Mouse (Mus musculus) c-Kit-negative CD71-positive TER-119-positive erythroid progenitor cells, embryonic 14.5 days (primary cell): ENCODE results near the gene Spcs2.

ENCODE experiments used
- DNase-seq: peaks from one replicate; pipeline ENCODE4 v3.0.0-alpha.2; 2013; ENCODE audit warnings: low read depth, low spot score

Spcs2 gene

DNA sequence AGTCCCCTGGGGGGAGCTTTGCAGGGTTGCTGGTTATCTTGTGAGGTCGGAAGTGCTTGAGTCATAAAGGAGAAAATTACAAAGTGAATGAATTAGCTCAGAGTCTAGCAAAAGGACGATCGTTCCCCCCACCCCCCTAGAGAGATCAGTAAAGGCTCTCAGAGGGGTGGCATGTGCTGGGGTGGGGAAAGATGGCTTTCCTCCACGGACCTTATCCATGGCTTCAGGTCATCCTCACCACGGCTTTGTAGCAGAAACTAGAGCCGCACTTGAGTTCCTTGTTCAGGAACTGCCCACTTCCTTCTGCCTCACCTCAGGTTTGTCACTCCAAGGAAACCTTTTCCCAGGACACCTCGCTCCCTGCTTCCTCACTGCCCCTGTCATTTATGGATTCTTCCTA is at the start of gene Spcs2:
Gene Spcs2 (minus strand): TSS at position 101 of the 400 bp plus-strand sequence.
- DNase-seq = no peak

DNA sequence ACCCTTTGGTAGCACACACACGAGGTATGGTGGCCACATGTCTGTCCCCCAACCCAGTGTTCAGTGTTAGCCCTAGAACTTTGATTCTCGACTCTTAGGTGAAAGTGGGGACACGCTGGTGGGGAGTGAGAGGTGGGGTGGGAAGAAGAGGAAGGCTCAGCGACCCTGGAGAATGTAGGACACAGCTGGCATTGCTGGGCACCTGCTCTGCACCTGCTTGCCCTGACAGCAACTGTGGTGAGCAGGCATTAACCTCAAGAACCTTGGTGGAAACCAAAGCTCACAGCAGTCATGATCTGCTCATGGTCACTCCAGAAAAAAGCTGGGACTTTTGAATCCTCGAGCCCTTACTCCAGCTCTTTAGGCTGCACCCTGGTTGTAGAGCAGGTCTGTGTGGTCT is 47.8 kb upstream of the Spcs2 start:
- DNase-seq = no peak

DNA sequence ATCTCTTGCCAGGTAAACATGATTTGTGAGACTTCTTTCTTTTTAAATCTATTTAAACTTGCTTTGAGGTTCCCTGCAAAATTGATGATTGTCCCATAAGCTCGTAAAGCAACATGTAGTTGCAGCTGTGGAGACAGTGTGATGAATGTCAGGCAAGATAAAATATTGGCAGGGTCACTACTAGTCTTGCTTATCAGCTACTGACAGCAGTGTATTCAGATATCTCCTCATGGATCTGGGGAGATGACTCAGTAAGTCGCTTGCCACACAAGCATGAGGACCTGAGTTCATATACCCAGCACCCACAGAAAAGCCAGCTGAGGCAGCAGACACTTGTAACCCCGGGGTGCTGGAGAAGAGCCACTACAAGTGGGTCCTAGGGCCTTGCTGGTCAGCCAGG is 44.2 kb upstream of the Spcs2 start:
- DNase-seq = no peak

DNA sequence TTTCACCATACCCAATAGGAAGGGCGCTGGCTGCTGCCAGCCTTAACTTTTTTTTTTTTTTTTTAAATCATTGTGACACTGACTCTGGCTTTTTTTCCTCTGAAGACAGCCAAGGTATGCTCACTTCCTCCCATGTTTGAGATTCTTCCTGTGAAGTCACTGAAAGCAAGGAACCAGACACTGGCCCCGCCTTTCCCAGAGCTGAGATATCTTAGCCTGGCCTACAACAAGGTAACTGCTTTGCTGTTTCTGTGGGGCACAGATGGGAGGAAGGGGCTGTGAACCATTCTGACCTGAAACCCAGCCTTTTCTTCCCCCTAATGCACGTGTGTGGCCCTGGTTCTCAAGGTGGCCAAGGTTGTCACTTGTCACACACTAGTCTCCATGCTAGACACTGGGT is 43.1 kb upstream of the Spcs2 start:
- DNase-seq = no peak

GRCm38 (mm10) chr7:99904421-99905005 is 41.3 kb upstream of the Spcs2 start:
- no peak for DNase-seq

GRCm38 (mm10) chr7:99902918-99903665 is 39.8 kb upstream of the Spcs2 start:
- no peak for DNase-seq

DNA sequence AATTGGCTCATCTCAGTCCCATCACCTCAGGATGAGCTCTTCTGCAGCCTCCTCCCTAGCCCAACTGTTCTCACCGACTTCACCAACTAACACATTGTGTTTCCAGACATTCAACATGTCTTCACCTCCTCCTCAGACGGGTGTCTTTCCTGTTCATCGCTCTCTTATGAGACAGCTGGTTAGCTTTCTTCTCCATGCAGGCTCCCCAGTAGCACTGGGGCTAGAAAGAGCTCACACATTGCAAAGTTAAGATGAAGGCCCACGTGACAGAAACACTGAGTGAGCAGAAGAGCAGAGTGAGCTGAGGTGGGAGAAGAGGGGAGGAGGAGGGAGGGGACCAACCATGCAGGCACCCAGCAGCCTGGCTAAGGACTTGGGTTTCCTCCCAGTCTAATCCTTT is 38.9 kb upstream of the Spcs2 start:
- DNase-seq = no peak

DNA sequence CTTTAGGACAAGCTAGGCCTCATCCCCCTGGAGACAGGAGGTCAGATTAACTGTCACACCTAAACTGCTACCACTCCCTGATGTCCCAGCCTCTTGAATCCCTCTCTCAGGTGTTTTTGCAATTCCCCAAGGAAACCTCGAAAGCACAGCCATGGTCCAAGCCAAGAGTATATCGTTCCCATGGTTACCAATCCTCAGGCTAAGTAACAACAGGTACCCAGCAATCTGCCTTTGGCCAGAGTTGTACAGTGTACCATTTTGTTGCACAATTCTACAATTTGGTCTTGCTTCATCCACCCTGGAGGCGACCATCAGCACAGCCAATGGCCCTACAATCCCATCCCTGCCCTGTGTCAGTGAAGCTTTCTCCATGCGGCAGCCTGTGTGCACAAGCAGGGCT is 33.6 kb upstream of the Spcs2 start:
- DNase-seq = no peak

- DNase-seq = no peak
Observed at GRCm38 (mm10) chr7:99894478-99894877, 31.2 kb upstream of the Spcs2 start.

DNA sequence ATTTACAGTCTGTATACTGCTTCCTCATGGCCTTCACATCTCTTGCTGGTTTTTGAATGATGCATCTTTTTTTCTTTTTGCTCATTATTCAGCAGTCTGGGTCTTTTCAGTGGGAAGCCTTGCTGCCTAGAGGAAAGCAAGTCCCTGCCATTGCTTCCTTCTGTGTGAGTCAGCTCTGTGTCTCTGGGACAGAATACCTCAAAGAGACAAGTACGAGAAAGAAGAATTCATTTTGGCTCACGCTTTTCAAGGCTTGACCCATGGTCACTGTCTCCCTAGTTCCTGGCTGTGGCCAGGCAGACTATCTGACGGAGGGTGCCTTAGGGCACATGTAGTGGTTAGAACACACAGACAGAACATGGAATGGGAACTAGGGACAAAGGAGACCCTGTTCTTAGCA is 30.7 kb upstream of the Spcs2 start:
- DNase-seq = no peak

DNA sequence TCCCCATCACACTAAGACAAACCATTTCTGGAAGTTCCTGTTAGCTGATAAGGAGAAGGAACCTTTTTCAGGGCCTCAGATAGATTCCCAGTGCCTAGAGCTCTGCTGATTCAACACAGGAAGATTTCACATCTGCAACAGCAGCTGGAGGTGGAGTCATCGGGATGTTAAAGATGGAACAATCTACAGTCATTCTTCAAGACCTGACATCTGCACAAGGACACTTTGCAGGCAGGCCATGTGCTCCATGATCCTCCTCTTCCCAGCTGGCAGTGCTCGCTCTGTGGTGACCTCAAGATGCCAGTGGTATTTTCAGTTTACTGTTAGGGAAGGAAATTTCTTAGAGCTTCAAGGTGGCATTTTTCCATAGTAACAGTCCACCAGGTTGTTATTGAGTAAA is 29.1 kb upstream of the Spcs2 start:
- DNase-seq = no peak

- DNase-seq = no peak
Observed at GRCm38 (mm10) chr7:99891471-99891870, 28.2 kb upstream of the Spcs2 start.

GRCm38 (mm10) chr7:99890168-99890755 is 27.0 kb upstream of the Spcs2 start:
- no peak for DNase-seq

DNA sequence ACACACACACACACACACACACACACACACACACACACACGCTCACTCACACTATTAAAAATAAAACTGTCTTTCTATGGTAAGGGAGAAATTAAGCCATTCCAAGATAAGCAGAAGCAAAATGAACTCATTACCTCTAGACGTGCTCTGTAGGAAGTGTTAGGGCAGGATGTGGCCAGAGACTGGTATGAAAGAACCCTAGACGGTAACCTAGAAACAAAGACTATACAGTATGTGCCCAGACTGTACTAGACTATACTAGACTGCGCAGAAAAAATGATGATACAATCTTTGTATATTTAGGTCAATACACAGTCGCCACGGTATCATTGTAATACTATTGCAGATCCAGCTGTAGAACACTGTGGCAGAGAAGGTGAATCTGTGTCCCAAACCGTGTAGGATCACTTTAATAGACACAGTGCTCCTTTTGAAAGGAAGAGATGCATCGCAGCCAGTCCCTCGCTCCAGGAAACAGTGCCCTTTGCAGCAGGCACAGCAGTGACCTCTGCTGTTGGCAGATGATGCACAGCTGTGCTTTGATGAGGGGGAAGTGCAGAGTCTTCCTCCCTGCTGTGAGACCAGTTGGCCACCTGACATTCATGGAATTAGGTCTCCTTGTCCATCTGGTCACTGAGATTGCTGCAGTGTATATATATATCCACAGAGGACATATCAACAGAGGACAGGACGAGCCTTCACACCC is 26.1 kb upstream of the Spcs2 start:
- DNase-seq = no peak

GRCm38 (mm10) chr7:99887743-99888142 is 24.5 kb upstream of the Spcs2 start:
- DNase-seq = no peak

DNA sequence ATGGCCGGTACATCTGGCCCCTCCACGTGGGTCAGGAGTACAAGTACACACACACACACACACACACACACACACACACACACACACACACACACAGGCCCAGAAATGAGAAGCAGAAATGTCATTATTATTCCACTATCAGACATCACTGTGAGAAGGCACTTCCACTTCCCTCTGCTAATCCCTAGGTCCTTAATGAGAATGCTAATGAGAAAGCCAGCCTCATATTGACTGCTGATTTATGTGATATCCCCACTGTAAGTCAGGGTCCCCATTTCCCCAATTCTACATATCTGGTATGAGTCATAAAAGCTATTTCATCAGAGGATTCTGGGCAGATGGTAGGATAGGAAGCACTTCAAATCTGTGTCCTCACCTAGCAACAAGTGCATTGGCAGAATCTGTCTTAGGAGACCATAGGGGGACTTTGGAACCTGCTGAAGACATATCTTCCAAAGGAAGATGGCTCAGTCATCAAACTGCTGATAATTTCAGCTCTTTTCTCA is 24.0 kb upstream of the Spcs2 start:
- no peak for DNase-seq

GRCm38 (mm10) chr7:99878254-99878653 is 15.0 kb upstream of the Spcs2 start:
- no peak for DNase-seq

DNA sequence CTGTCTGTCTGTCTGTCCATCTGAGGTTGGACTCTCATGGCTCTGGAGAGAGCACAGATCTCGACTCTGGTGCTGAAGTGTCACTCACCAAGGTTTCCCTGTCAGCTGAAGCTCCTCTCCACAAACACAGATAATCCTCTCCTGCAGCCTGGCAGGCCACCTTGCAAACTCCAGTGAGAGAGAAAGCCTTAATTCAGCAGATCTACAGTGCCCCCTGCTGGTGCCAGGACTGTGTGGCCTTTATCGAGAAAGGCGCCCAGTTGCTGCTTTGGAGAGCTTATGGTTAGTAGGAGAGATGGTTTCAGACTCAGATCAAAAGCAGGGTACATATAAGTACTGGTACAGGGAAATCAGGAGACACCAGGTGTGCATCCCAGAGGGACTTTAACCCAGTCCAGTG is 13.1 kb upstream of the Spcs2 start:
- peak; percentile 66 for DNase-seq

DNA sequence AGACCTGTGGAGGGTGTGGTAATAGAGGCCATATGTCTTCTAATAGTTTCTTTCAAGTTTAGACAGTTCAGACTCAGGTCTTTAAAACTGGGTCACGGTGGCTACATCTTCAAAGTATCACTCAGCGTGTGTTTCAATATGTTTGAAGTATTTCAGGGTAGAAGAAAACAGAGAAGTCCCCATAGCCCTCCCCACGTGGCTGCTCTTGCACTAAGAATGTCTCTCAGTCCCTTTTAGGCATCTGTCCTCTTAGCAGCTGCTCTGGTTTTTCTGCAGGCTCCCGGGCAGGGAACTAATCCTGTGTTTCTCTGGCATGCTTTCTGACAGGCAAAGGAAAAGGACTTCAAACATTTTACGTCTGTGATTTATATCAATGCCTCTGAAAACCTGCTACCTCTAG is 12.6 kb upstream of the Spcs2 start:
- no peak for DNase-seq

DNA sequence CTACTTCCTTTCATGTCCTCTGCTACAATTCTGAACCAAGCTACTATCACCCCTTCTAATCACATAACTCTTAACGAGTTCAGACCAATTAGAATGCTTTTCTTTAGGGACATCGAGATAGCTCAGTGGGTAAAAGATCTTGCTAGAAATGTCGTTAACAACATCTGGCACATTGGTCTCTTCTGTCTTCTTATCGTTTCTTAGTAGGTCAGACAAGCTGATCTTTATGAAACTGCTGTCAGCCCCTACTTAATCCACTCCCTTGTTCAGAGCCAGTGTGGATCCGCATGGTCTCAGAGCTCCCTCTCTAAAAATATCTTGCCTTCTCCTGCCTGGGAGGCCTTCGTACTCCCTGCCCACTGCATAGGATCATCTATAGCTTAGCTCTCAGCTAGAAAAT is 10.7 kb upstream of the Spcs2 start:
- DNase-seq = no peak

DNA sequence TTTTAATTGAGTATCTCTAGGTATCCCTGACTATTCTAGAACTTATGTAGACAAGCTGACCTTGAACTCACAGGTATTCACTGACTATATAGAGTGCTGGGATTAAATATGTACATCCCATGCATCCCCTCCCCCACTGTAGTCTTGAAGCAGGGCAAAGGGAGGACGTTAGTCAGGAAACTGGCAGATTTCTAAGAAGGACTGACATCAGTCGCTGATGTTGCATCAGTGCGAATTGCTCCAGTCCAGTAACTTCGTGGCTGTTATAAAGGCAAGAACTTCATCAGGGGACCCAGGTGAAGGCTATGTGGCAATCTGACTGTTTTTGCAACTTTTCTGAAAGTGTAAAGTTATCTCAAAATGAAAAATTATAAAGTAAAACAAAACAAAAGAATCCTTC is 6.0 kb upstream of the Spcs2 start:
- no peak for DNase-seq

GRCm38 (mm10) chr7:99865219-99865618 is 2.0 kb upstream of the Spcs2 start:
- no peak for DNase-seq
